Mouse (Mus musculus) limb, embryonic 15.5 days (tissue): Measurements from ENCODE around the gene Ints3. TPM values are rescaled to one million over a fixed set of nuclear protein-coding genes. Genes with fewer than 3 reads are reported as not detected.
"Not testable (repeated sequence)": the region's sequence is repeated elsewhere in the genome, so short reads cannot be mapped to it uniquely, and the experiment has no call there.

ENCODE experiments used
- ATAC-seq: fragments of 200-750 bp; cut with Nextera tagmentation; 2 replicates; pipeline ENCODE4 v1.8.0; 2017; ENCODE audit warnings: low read depth, moderate TSS enrichment; ENCODE audit not compliant: insufficient number of reproducible peaks, low FRiP score, low TSS enrichment
- H3K27ac ChIP-seq: fragments of 300-500 bp; sonication (generic); 2 replicates; pipeline ENCODE4 v1.5.1; 2015; ENCODE audit warnings: moderate library complexity, mild to moderate bottlenecking, inconsistent platforms
- H3K27me3 ChIP-seq: fragments of 300-500 bp; sonication (generic); 2 replicates; pipeline ENCODE4 v1.6.1; 2015; ENCODE audit warnings: inconsistent platforms
- H3K36me3 ChIP-seq: fragments of 300-500 bp; sonication (generic); 2 replicates; pipeline ENCODE4 v1.6.1; 2015; ENCODE audit warnings: inconsistent platforms
- H3K4me1 ChIP-seq: fragments of 300-500 bp; sonication (generic); 2 replicates; pipeline ENCODE4 v1.6.1; 2015; ENCODE audit warnings: inconsistent platforms
- H3K4me2 ChIP-seq: fragments of 300-500 bp; sonication (generic); 2 replicates; pipeline ENCODE4 v1.6.1; 2015; ENCODE audit warnings: mild to moderate bottlenecking, inconsistent platforms
- H3K4me3 ChIP-seq: fragments of 300-500 bp; sonication (generic); 2 replicates; pipeline ENCODE4 v1.5.1; 2015; ENCODE audit warnings: mild to moderate bottlenecking, inconsistent platforms
- H3K9ac ChIP-seq: fragments of 300-500 bp; sonication (generic); 2 replicates; pipeline ENCODE4 v1.6.1; 2015; ENCODE audit warnings: inconsistent platforms
- H3K9me3 ChIP-seq: fragments of 300-500 bp; sonication (generic); 2 replicates; pipeline ENCODE4 v1.6.1; 2016; ENCODE audit warnings: inconsistent platforms
- WGBS: fragments of 180-500 bp; shearing (Covaris S2); methylation state at CpG from one replicate; pipeline ENCODE4 v1.1.7; 2015; 5-methylcytosine and 5-hydroxymethylcytosine counted together
- polyA plus RNA-seq: library from polyadenylated mRNA; unstranded; fragments of >200 nt; fragmentation: Nextera tagmentation; extraction: Ambion mirVana; gene quantifications from 2 replicates; pipeline ENCODE4 v1.2.1, GENCODE M21; 2015

Gene Ints3
- polyA plus RNA-seq, 1 experiment from 2014 or later, result 28.0 TPM

GRCm38 (mm10) chr3:90369041-90369440 is 64.4 kb downstream of the Ints3 start:
- H3K4me2 ChIP-seq, result no peak overlapping the region
- H3K27ac ChIP-seq, result no peak overlapping the region
- H3K9me3 ChIP-seq, result no peaks in the 10 kb centered on the region
- no peaks in the 10 kb centered on the region for H3K4me1 ChIP-seq
- WGBS, result 32% methylated on average over 2 of the region's 2 CpGs
- H3K4me3 ChIP-seq, result no peak overlapping the region
- H3K27me3 ChIP-seq, result no peaks in the 10 kb centered on the region
- H3K36me3 ChIP-seq, result peaks cover 6% of the 10 kb centered on the region; the same call in 1 of the 2 replicates
- H3K9ac ChIP-seq, result no peak overlapping the region
- no peak for ATAC-seq

GRCm38 (mm10) chr3:90367001-90367632 is 66.3 kb downstream of the Ints3 start:
- H3K4me2 ChIP-seq, result no peak overlapping the region
- H3K36me3 ChIP-seq, result peaks cover 13% of the 10 kb centered on the region
- H3K4me3 ChIP-seq, result no peak overlapping the region
- ATAC-seq, result no peak
- no peak overlapping the region for H3K27ac ChIP-seq
- no peaks in the 10 kb centered on the region for H3K9me3 ChIP-seq
- no peaks in the 10 kb centered on the region for H3K4me1 ChIP-seq
- no peak overlapping the region for H3K9ac ChIP-seq
- 89% methylated on average over 5 of the region's 5 CpGs for WGBS
- no peaks in the 10 kb centered on the region for H3K27me3 ChIP-seq

- ATAC-seq, result no peak
- Histone ChIP-seq H3K9ac (no peak overlapping the region), H3K27me3 (no peaks in the 10 kb centered on the region), H3K36me3 (peaks cover 43% of the 10 kb centered on the region), H3K4me3 (no peak overlapping the region), H3K4me1 (no peaks in the 10 kb centered on the region), H3K9me3 (no peaks in the 10 kb centered on the region), H3K27ac (no peak overlapping the region), H3K4me2 (no peak overlapping the region)
- WGBS, result 83% methylated on average over 2 of the region's 2 CpGs
Observed at GRCm38 (mm10) chr3:90362346-90362745, 71.1 kb downstream of the Ints3 start.

GRCm38 (mm10) chr3:90361476-90361875 is 71.9 kb downstream of the Ints3 start:
- H3K4me2 ChIP-seq, result no peak overlapping the region
- H3K27ac ChIP-seq, result no peak overlapping the region
- no peak overlapping the region for H3K9ac ChIP-seq
- peaks cover 52% of the 10 kb centered on the region for H3K36me3 ChIP-seq
- no peaks in the 10 kb centered on the region for H3K27me3 ChIP-seq
- no peak overlapping the region for H3K4me3 ChIP-seq
- no peaks in the 10 kb centered on the region for H3K9me3 ChIP-seq
- WGBS, result 88% methylated on average over 4 of the region's 4 CpGs
- ATAC-seq, result no peak
- no peaks in the 10 kb centered on the region for H3K4me1 ChIP-seq

GRCm38 (mm10) chr3:90359230-90359629 is 74.2 kb downstream of the Ints3 start:
- 100% methylated on average over 1 of the region's 1 CpGs for WGBS
- H3K27ac ChIP-seq, result no peak overlapping the region
- H3K4me3 ChIP-seq, result no peak overlapping the region
- ATAC-seq, result no peak
- H3K27me3 ChIP-seq, result no peaks in the 10 kb centered on the region
- no peaks in the 10 kb centered on the region for H3K9me3 ChIP-seq
- no peaks in the 10 kb centered on the region for H3K4me1 ChIP-seq
- H3K36me3 ChIP-seq, result peaks cover 65% of the 10 kb centered on the region
- H3K9ac ChIP-seq, result no peak overlapping the region
- no peak overlapping the region for H3K4me2 ChIP-seq

- Histone ChIP-seq H3K36me3 (peaks cover 74% of the 10 kb centered on the region), H3K4me1 (no peaks in the 10 kb centered on the region), H3K9me3 (no peaks in the 10 kb centered on the region), H3K27me3 (no peaks in the 10 kb centered on the region), H3K27ac (no peak overlapping the region), H3K4me2 (no peak overlapping the region), H3K9ac (no peak overlapping the region), H3K4me3 (no peak overlapping the region)
- WGBS, result 88% methylated on average over 7 of the region's 7 CpGs
- ATAC-seq, result no peak
Observed at GRCm38 (mm10) chr3:90357959-90358358, 75.5 kb downstream of the Ints3 start.

GRCm38 (mm10) chr3:90347847-90348246 is 85.6 kb downstream of the Ints3 start:
- no peak overlapping the region for H3K27ac ChIP-seq
- ATAC-seq, result no peak
- H3K9me3 ChIP-seq, result no peaks in the 10 kb centered on the region
- H3K4me2 ChIP-seq, result no peak overlapping the region
- 96% methylated on average over 4 of the region's 4 CpGs for WGBS
- no peak overlapping the region for H3K4me3 ChIP-seq
- peaks cover 50% of the 10 kb centered on the region for H3K36me3 ChIP-seq
- H3K4me1 ChIP-seq, result no peaks in the 10 kb centered on the region
- no peak overlapping the region for H3K9ac ChIP-seq
- H3K27me3 ChIP-seq, result no peaks in the 10 kb centered on the region

GRCm38 (mm10) chr3:90342853-90343252 is 90.6 kb downstream of the Ints3 start:
- not testable (repeated sequence) for H3K27ac ChIP-seq, ATAC-seq, H3K27me3 ChIP-seq, H3K9ac ChIP-seq, H3K4me2 ChIP-seq, H3K9me3 ChIP-seq, H3K4me3 ChIP-seq, H3K4me1 ChIP-seq
- peaks cover 30% of the 10 kb centered on the region for H3K36me3 ChIP-seq
- 64% methylated on average over 2 of the region's 2 CpGs for WGBS

Other genes with a start within 250 kb of the Ints3 start
- gene Rps27, start 220.0 kb downstream of the Ints3 start, polyA plus RNA-seq, result 1,355 and 1,817 TPM in 2 replicates
- 37.5 and 40.9 TPM in 2 replicates for gene Rab13, start 219.9 kb downstream of the Ints3 start, polyA plus RNA-seq
- gene Jtb, start 202.0 kb downstream of the Ints3 start, polyA plus RNA-seq, result 112 and 125 TPM in 2 replicates
- 5.8 and 6.5 TPM in 2 replicates for gene Creb3l4, start 190.1 kb downstream of the Ints3 start, polyA plus RNA-seq
- gene Slc39a1, start 185.4 kb downstream of the Ints3 start, polyA plus RNA-seq, result 119 and 122 TPM in 2 replicates
- gene Crtc2, start 179.5 kb downstream of the Ints3 start, polyA plus RNA-seq, result 20.1 and 20.8 TPM in 2 replicates
- 3.9 and 4.7 TPM in 2 replicates for gene Dennd4b, start 168.4 kb downstream of the Ints3 start, polyA plus RNA-seq
- 13.3 and 14.2 TPM in 2 replicates for gene Gatad2b, start 140.4 kb downstream of the Ints3 start, polyA plus RNA-seq
- gene Slc27a3, start 43.7 kb downstream of the Ints3 start, polyA plus RNA-seq, result 36.2 and 37.0 TPM in 2 replicates
- gene Npr1, start 32.2 kb upstream of the Ints3 start, polyA plus RNA-seq, result 5.4 and 6.7 TPM in 2 replicates
- 171 and 176 TPM in 2 replicates for gene Ilf2, start 42.5 kb upstream of the Ints3 start, polyA plus RNA-seq
- gene Snapin, start 57.4 kb upstream of the Ints3 start, polyA plus RNA-seq, result 89.9 and 95.4 TPM in 2 replicates
- gene Chtop, start 75.9 kb upstream of the Ints3 start, polyA plus RNA-seq, result 146 and 147 TPM in 2 replicates
- 38.7 and 40.1 TPM in 2 replicates for gene S100a1, start 80.8 kb upstream of the Ints3 start, polyA plus RNA-seq
- gene S100a13, start 80.8 kb upstream of the Ints3 start, polyA plus RNA-seq, result 52.1 and 55.0 TPM in 2 replicates
- 171 TPM in 2 replicates for gene S100a14, start 93.2 kb upstream of the Ints3 start, polyA plus RNA-seq
- gene S100a16, start 103.6 kb upstream of the Ints3 start, polyA plus RNA-seq, result 426 and 454 TPM in 2 replicates
- 1.8 and 2.6 TPM in 2 replicates for gene S100a3, start 127.0 kb upstream of the Ints3 start, polyA plus RNA-seq
- not detected in 2 replicates for gene S100a2, start 156.6 kb upstream of the Ints3 start, polyA plus RNA-seq
- not detected in 2 replicates for gene Gm42674, start 168.3 kb upstream of the Ints3 start, polyA plus RNA-seq
- gene S100a4, start 170.1 kb upstream of the Ints3 start, polyA plus RNA-seq, result 21.0 and 29.6 TPM in 2 replicates
- gene S100a5, start 174.9 kb upstream of the Ints3 start, polyA plus RNA-seq, result not detected in 2 replicates
- 481 and 553 TPM in 2 replicates for gene S100a6, start 179.3 kb upstream of the Ints3 start, polyA plus RNA-seq
- gene S100a7a, start 220.4 kb upstream of the Ints3 start, polyA plus RNA-seq, result 8.4 and 9.6 TPM in 2 replicates
- gene S100a8, start 235.4 kb upstream of the Ints3 start, polyA plus RNA-seq, result 30.5 and 33.3 TPM in 2 replicates